Mouse (Mus musculus): ENCODE measurements around the gene Wnt10b. TPM values are rescaled to one million over a fixed set of nuclear protein-coding genes. Genes with fewer than 3 reads are reported as not detected.

Wnt10b gene
- total and polyA plus RNA-seq, 2 experiments: not detected

GRCm38 (mm10) chr15:98780573-98780972, 2.6 kb upstream of the Wnt10b start:
- Histone ChIP-seq H3K4me1 (ENCODE audit: control insufficient read depth, insufficient read depth, low read length) (no peaks in the 10 kb centered on the region), H3K36me3 (ENCODE audit: control insufficient read depth, insufficient read depth, low read length) (no peaks in the 10 kb centered on the region), H3K27me3 (ENCODE audit: control insufficient read depth, insufficient read depth, low read length) (peaks cover 34% of the 10 kb centered on the region), H3K9ac (ENCODE audit: low read depth, low read length) (no peak overlapping the region), H3K4me3 (ENCODE audit: insufficient read depth, low read depth, low read length) (no peak overlapping the region), H3K27ac (replicated peaks; ENCODE audit: insufficient read depth, low read depth, low read length) (no peak overlapping the region), H3K79me2 (ENCODE audit: control insufficient read depth, insufficient read depth, low read length) (no peaks in the 10 kb centered on the region)
- WGBS: 27% methylated on average over 13 of the region's 13 CpGs
- no peak for TF ChIP-seq POLR2A (IDR thresholded peaks at IDR 0.05; ENCODE audit: extremely low read depth, insufficient read depth, low read length)
- 0 out of 2 replicates have a peak, but pooled peaks have one; percentile 6 for TF ChIP-seq CTCF (IDR thresholded peaks at IDR 0.05; ENCODE audit: low read depth, low read length)
- DNase-seq (ENCODE audit: extremely low read depth, low read depth, low spot score): no peak

- DNase-seq (ENCODE audit: extremely low read depth, low read depth, low spot score): no peak
- 13% methylated on average over 8 of the region's 8 CpGs for WGBS
- no peak overlapping the region for H3K4me3 ChIP-seq (ENCODE audit: insufficient read depth, low read depth, low read length)
- no peak for TF ChIP-seq POLR2A (IDR thresholded peaks at IDR 0.05; ENCODE audit: extremely low read depth, insufficient read depth, low read length)
- no peaks in the 10 kb centered on the region for H3K79me2 ChIP-seq (ENCODE audit: control insufficient read depth, insufficient read depth, low read length)
- no peaks in the 10 kb centered on the region for H3K4me1 ChIP-seq (ENCODE audit: control insufficient read depth, insufficient read depth, low read length)
- H3K9ac ChIP-seq (ENCODE audit: low read depth, low read length): no peak overlapping the region
- H3K27me3 ChIP-seq (ENCODE audit: control insufficient read depth, insufficient read depth, low read length): peaks cover 34% of the 10 kb centered on the region
- no peaks in the 10 kb centered on the region for H3K36me3 ChIP-seq (ENCODE audit: control insufficient read depth, insufficient read depth, low read length)
- no peak overlapping the region for H3K27ac ChIP-seq (replicated peaks; ENCODE audit: insufficient read depth, low read depth, low read length)
These were observed 2.1 kb upstream of the Wnt10b start for GRCm38 (mm10) chr15:98780075-98780474.

GRCm38 (mm10) chr15:98778806-98779205, 856 bp upstream of the Wnt10b start:
- 15% methylated on average over 11 of the region's 11 CpGs for WGBS
- peaks cover 34% of the 10 kb centered on the region for H3K27me3 ChIP-seq (ENCODE audit: control insufficient read depth, insufficient read depth, low read length)
- no peak for TF ChIP-seq POLR2A (IDR thresholded peaks at IDR 0.05; ENCODE audit: extremely low read depth, insufficient read depth, low read length)
- TF ChIP-seq CTCF (IDR thresholded peaks at IDR 0.05; ENCODE audit: low read depth, low read length): no peak

GRCm38 (mm10) chr15:98778191-98778770, 331 bp upstream of the Wnt10b start:
- peaks cover 34% of the 10 kb centered on the region for H3K27me3 ChIP-seq (ENCODE audit: control insufficient read depth, insufficient read depth, low read length)
- H3K79me2 ChIP-seq (ENCODE audit: control insufficient read depth, insufficient read depth, low read length): no peaks in the 10 kb centered on the region
- TF ChIP-seq CTCF (IDR thresholded peaks at IDR 0.05; ENCODE audit: low read depth, low read length): no peak
- no peak for TF ChIP-seq POLR2A (IDR thresholded peaks at IDR 0.05; ENCODE audit: extremely low read depth, insufficient read depth, low read length)
- no peak overlapping the region for H3K27ac ChIP-seq (replicated peaks; ENCODE audit: insufficient read depth, low read depth, low read length)
- H3K4me1 ChIP-seq (ENCODE audit: control insufficient read depth, insufficient read depth, low read length): no peaks in the 10 kb centered on the region
- DNase-seq (ENCODE audit: extremely low read depth, low read depth, low spot score): no peak
- H3K36me3 ChIP-seq (ENCODE audit: control insufficient read depth, insufficient read depth, low read length): no peaks in the 10 kb centered on the region
- WGBS: 6% methylated on average over 24 of the region's 25 CpGs
- H3K9ac ChIP-seq (ENCODE audit: low read depth, low read length): no peak overlapping the region
- no peak overlapping the region for H3K4me3 ChIP-seq (ENCODE audit: insufficient read depth, low read depth, low read length)

More at GRCm38 (mm10) chr15:98778806-98779205, 856 bp upstream of the Wnt10b start:
- no peak for DNase-seq (ENCODE audit: extremely low read depth, low read depth, low spot score)
- Histone ChIP-seq H3K4me1 (ENCODE audit: control insufficient read depth, insufficient read depth, low read length) (no peaks in the 10 kb centered on the region), H3K79me2 (ENCODE audit: control insufficient read depth, insufficient read depth, low read length) (no peaks in the 10 kb centered on the region), H3K36me3 (ENCODE audit: control insufficient read depth, insufficient read depth, low read length) (no peaks in the 10 kb centered on the region), H3K4me3 (ENCODE audit: insufficient read depth, low read depth, low read length) (no peak overlapping the region), H3K9ac (ENCODE audit: low read depth, low read length) (no peak overlapping the region), H3K27ac (replicated peaks; ENCODE audit: insufficient read depth, low read depth, low read length) (no peak overlapping the region)

- no peak overlapping the region for H3K27ac ChIP-seq (replicated peaks; ENCODE audit: insufficient read depth, low read depth, low read length)
- peaks cover 7% of the 10 kb centered on the region; the same call in 1 of the 2 replicates for H3K4me1 ChIP-seq (ENCODE audit: control insufficient read depth, insufficient read depth, low read length)
- no peak overlapping the region for H3K9ac ChIP-seq (ENCODE audit: low read depth, low read length)
- no peak for DNase-seq (ENCODE audit: extremely low read depth, low read depth, low spot score)
- H3K27me3 ChIP-seq (ENCODE audit: control insufficient read depth, insufficient read depth, low read length): peaks cover 38% of the 10 kb centered on the region
- no peak overlapping the region for H3K4me3 ChIP-seq (ENCODE audit: insufficient read depth, low read depth, low read length)
- no peaks in the 10 kb centered on the region for H3K79me2 ChIP-seq (ENCODE audit: control insufficient read depth, insufficient read depth, low read length)
- no peak for TF ChIP-seq CTCF (IDR thresholded peaks at IDR 0.05; ENCODE audit: low read depth, low read length)
- no peak for TF ChIP-seq POLR2A (IDR thresholded peaks at IDR 0.05; ENCODE audit: extremely low read depth, insufficient read depth, low read length)
- WGBS: 10% methylated on average over 19 of the region's 19 CpGs
- no peaks in the 10 kb centered on the region for H3K36me3 ChIP-seq (ENCODE audit: control insufficient read depth, insufficient read depth, low read length)
These were observed 839 bp downstream of the Wnt10b start for GRCm38 (mm10) chr15:98777005-98777616.
